Mouse (Mus musculus) MEL (cell line): Measurements from ENCODE around the gene Creld2. TPM values are rescaled to one million over a fixed set of nuclear protein-coding genes. Genes with fewer than 3 reads are reported as not detected.

Experiments
- DNase-seq: peaks from one replicate; pipeline ENCODE4 v3.0.0; 2011; ENCODE audit warnings: low read depth, low spot score
- H3K27ac ChIP-seq: 2 replicates; pipeline ENCODE4 v1.5.1; 2012; ENCODE audit warnings: low read depth, mild to moderate bottlenecking, control low read depth, low read length, moderate library complexity; ENCODE audit not compliant: control insufficient read depth
- H3K27me3 ChIP-seq, 2 experiments: fragments of 150-350 bp in 1 of 2; sonication (generic) in 1 of 2; 2 replicates each; pipeline ENCODE4 v1.6.1; 2012; ENCODE audit warnings: low read length in 2 of 2, mild to moderate bottlenecking in 2 of 2, improper control_type of control experiment in 1 of 2, moderate library complexity in 1 of 2; ENCODE audit not compliant: insufficient read depth in 2 of 2, control insufficient read depth in 1 of 2
- H3K36me3 ChIP-seq, 2 experiments: 2 replicates each; pipeline ENCODE4 v1.6.1; 2012 to 2014; ENCODE audit warnings: low read length in 2 of 2, improper control_type of control experiment in 1 of 2, inconsistent platforms in 1 of 2, mild to moderate bottlenecking in 1 of 2; ENCODE audit not compliant: insufficient read depth in 2 of 2, control insufficient read depth in 1 of 2
- H3K4me1 ChIP-seq, 2 experiments: fragments of 150-350 bp in 1 of 2; sonication (generic) in 1 of 2; 2 replicates each; pipeline ENCODE4 v1.6.1; 2012; ENCODE audit warnings: low read length in 2 of 2, improper control_type of control experiment in 1 of 2, mild to moderate bottlenecking in 1 of 2; ENCODE audit not compliant: insufficient read depth in 2 of 2, control insufficient read depth in 1 of 2
- H3K4me3 ChIP-seq, 2 experiments: fragments of 150-350 bp in 1 of 2; sonication (generic) in 1 of 2; 2 replicates each; pipeline ENCODE4 v1.5.1; 2012; ENCODE audit warnings: low read depth in 2 of 2, low read length in 2 of 2, mild to moderate bottlenecking in 2 of 2, moderate library complexity in 2 of 2, control low read depth in 1 of 2, improper control_type of control experiment in 1 of 2; ENCODE audit not compliant: control insufficient read depth in 1 of 2, insufficient read depth in 1 of 2
- H3K79me2 ChIP-seq: 2 replicates; pipeline ENCODE4 v1.6.1; 2012; ENCODE audit warnings: mild to moderate bottlenecking, low read length, moderate library complexity; ENCODE audit not compliant: control insufficient read depth, poor library complexity, insufficient read depth
- H3K9ac ChIP-seq: 2 replicates; pipeline ENCODE4 v1.6.1; 2012; ENCODE audit warnings: low read depth, mild to moderate bottlenecking, control low read depth, low read length, moderate library complexity; ENCODE audit not compliant: control insufficient read depth, poor library complexity, severe bottlenecking
- H3K9me3 ChIP-seq: fragments of 150-350 bp; sonication (generic); replicated peaks from 2 replicates; pipeline ENCODE4 v1.6.1; 2012; ENCODE audit warnings: mild to moderate bottlenecking, low read length, improper control_type of control experiment, moderate library complexity; ENCODE audit not compliant: insufficient read depth
- BHLHE40 ChIP-seq: IDR thresholded peaks from 2 replicates; pipeline ENCODE4 v1.6.1; 2012; ENCODE audit warnings: low read depth, mild to moderate bottlenecking, inconsistent platforms, low read length, improper control_type of control experiment, borderline replicate concordance
- CHD2 ChIP-seq: IDR thresholded peaks from 2 replicates; pipeline ENCODE4 v1.6.1; 2011; ENCODE audit warnings: low read length, improper control_type of control experiment
- CTCF ChIP-seq, 3 experiments: IDR thresholded peaks in 2 of 3; conservative IDR thresholded peaks in 1 of 3; 2 replicates each; pipeline ENCODE4 v1.5.1; 2011 to 2012; ENCODE audit warnings: low read length in 3 of 3, low read depth in 2 of 3, mild to moderate bottlenecking in 2 of 3, improper control_type of control experiment in 1 of 3, inconsistent platforms in 1 of 3, mixed read lengths in 1 of 3, moderate library complexity in 1 of 3; ENCODE audit not compliant: control insufficient read depth in 1 of 3, insufficient read depth in 1 of 3, poor library complexity in 1 of 3, severe bottlenecking in 1 of 3
- E2F4 ChIP-seq: IDR thresholded peaks from 2 replicates; pipeline ENCODE4 v1.6.1; 2011; ENCODE audit warnings: low read depth, low read length, improper control_type of control experiment, borderline replicate concordance
- HCFC1 ChIP-seq: IDR thresholded peaks from 2 replicates; pipeline ENCODE4 v1.6.1; 2012; ENCODE audit warnings: low read depth, mild to moderate bottlenecking, inconsistent platforms, low read length, improper control_type of control experiment, moderate library complexity
- MAFK ChIP-seq: IDR thresholded peaks from 2 replicates; pipeline ENCODE4 v1.6.1; 2011; ENCODE audit warnings: low read depth, mild to moderate bottlenecking, low read length, improper control_type of control experiment, borderline replicate concordance
- MEF2A ChIP-seq: IDR thresholded peaks from 2 replicates; pipeline ENCODE4 v1.6.1; 2014; ENCODE audit warnings: low read depth, mild to moderate bottlenecking, inconsistent platforms, low read length, improper control_type of control experiment; ENCODE audit not compliant: poor library complexity, insufficient replicate concordance, severe bottlenecking; ENCODE audit errors: extremely low read depth
- RAD21 ChIP-seq: IDR thresholded peaks from 2 replicates; pipeline ENCODE4 v1.6.1; 2011; ENCODE audit warnings: mild to moderate bottlenecking, low read depth, low read length, improper control_type of control experiment
- RCOR1 ChIP-seq: IDR thresholded peaks from 2 replicates; pipeline ENCODE4 v1.6.1; 2012; ENCODE audit warnings: low read depth, mild to moderate bottlenecking, inconsistent platforms, low read length, improper control_type of control experiment
- SIN3A ChIP-seq: IDR thresholded peaks from 2 replicates; pipeline ENCODE4 v1.6.1; 2012; ENCODE audit warnings: low read length, improper control_type of control experiment, inconsistent platforms
- SMC3 ChIP-seq: IDR thresholded peaks from 2 replicates; pipeline ENCODE4 v1.6.1; 2011; ENCODE audit warnings: low read depth, low read length, improper control_type of control experiment
- TBP ChIP-seq: IDR thresholded peaks from 2 replicates; pipeline ENCODE4 v1.8.0; 2011; ENCODE audit warnings: low read depth, low read length, improper control_type of control experiment
- USF2 ChIP-seq, 2 experiments: IDR thresholded peaks; 2 replicates each; pipeline ENCODE4 v1.6.1; 2011 to 2012; ENCODE audit warnings: improper control_type of control experiment in 2 of 2, low read length in 2 of 2, borderline replicate concordance in 1 of 2, inconsistent platforms in 1 of 2, low read depth in 1 of 2, mild to moderate bottlenecking in 1 of 2; ENCODE audit not compliant: insufficient read depth in 1 of 2
- ZC3H11A ChIP-seq: IDR thresholded peaks from 2 replicates; pipeline ENCODE4 v1.6.1; 2012; ENCODE audit warnings: low read depth, mild to moderate bottlenecking, inconsistent platforms, low read length, improper control_type of control experiment
- ZKSCAN1 ChIP-seq: IDR thresholded peaks from 2 replicates; pipeline ENCODE4 v1.6.1; 2012; ENCODE audit warnings: low read depth, mild to moderate bottlenecking, inconsistent platforms, low read length, improper control_type of control experiment, moderate library complexity
- ZNF384 ChIP-seq: IDR thresholded peaks from 2 replicates; pipeline ENCODE4 v1.6.1; 2012; ENCODE audit warnings: low read depth, mild to moderate bottlenecking, inconsistent platforms, low read length, improper control_type of control experiment
- polyA plus RNA-seq, 2 experiments: library from polyadenylated mRNA; stranded (reverse) in 1 of 2; unstranded in 1 of 2; fragments of >175 nt in 1 of 2; fragments of >200 nt in 1 of 2; gene quantifications; 2 replicates each; pipeline versions ENCODE4 v1.2.1 to v1.2.4; 2012; ENCODE audit warnings: low replicate concordance in 2 of 2, low read depth in 1 of 2; ENCODE audit not compliant: insufficient read length in 2 of 2, insufficient read depth in 1 of 2, missing spikeins in 1 of 2
- total RNA-seq: library from RNA; depleted of rRNA; stranded (reverse); fragments of 300-350 nt; gene quantifications from 2 replicates; pipeline ENCODE4 v1.2.3, GENCODE M21; 2012

Gene Creld2
- total and polyA plus RNA-seq, 3 experiments = 118 to 188 TPM; not detected in 1

- no peak for TF ChIP-seq RCOR1
- no peak for TF ChIP-seq ZKSCAN1
- TF ChIP-seq SIN3A = 0 out of 2 replicates have a peak, but pooled peaks have one; percentile 5
- peak; percentile 55 to 97 (median 90); a peak in 5 of 6 replicates for TF ChIP-seq CTCF (IDR thresholded peaks at IDR 0.05 in 2 of 3, conservative IDR thresholded peaks at IDR 0.05 in 1 of 3; ENCODE audit: control insufficient read depth in 1 of 3, insufficient read depth in 1 of 3, low read depth in 2 of 3, low read length in 3 of 3, poor library complexity in 1 of 3, severe bottlenecking in 1 of 3)
- TF ChIP-seq E2F4 = no peak
- no peak for TF ChIP-seq HCFC1
- peak; percentile 84 for TF ChIP-seq ZC3H11A
- TF ChIP-seq ZNF384 = no peak
- no peak for TF ChIP-seq BHLHE40
- TF ChIP-seq SMC3 = peak; percentile 85
- peak; percentile 84 for TF ChIP-seq RAD21
- no peak for TF ChIP-seq TBP
- no peak for TF ChIP-seq CHD2
- Histone ChIP-seq H3K9ac (peak overlapping the region; percentile 13; the same call in 1 of the 2 replicates), H3K27me3 (no peaks in the 10 kb centered on the region), H3K36me3 (0 out of 4 replicates have a peak, but pooled peaks cover 0 to 1% of the 10 kb centered on the region in 2 experiments), H3K4me1 (no peaks in the 10 kb centered on the region), H3K4me3 (peak overlapping the region in 1 of 2 experiments; percentile 9; a peak in 1 of 4 replicates), H3K79me2 (no peaks in the 10 kb centered on the region), H3K9me3 (no peaks in the 10 kb centered on the region), H3K27ac (no peak overlapping the region)
- DNase-seq = peak; percentile 87
Observed at GRCm38 (mm10) chr15:88828800-88829705, 9.6 kb downstream of the Creld2 start.

- Histone ChIP-seq H3K9me3 (no peaks in the 10 kb centered on the region), H3K27ac (no peak overlapping the region), H3K9ac (no peak overlapping the region), H3K4me1 (no peaks in the 10 kb centered on the region), H3K27me3 (no peaks in the 10 kb centered on the region), H3K4me3 (no peak overlapping the region), H3K36me3 (no peaks in the 10 kb centered on the region), H3K79me2 (no peaks in the 10 kb centered on the region)
- DNase-seq = no peak
- TF ChIP-seq USF2 (IDR thresholded peaks at IDR 0.05; ENCODE audit: borderline replicate concordance in 1 of 2, insufficient read depth in 1 of 2, low read depth in 1 of 2, low read length in 2 of 2) (no peak), MAFK (no peak), MEF2A (no peak), BHLHE40 (no peak), ZKSCAN1 (no peak), TBP (no peak)
- TF ChIP-seq, all 39 proteins: peak for 0
Observed at GRCm38 (mm10) chr15:88829791-88830440, 10.5 kb downstream of the Creld2 start.
